Mouse (Mus musculus) frontal cortex, adult (tissue): Measurements from ENCODE around the gene Olfr1373.

Experiments
- ATAC-seq: cut with Nextera tagmentation; 2 replicates; pipeline ENCODE4 v1.9.2; 2017; ENCODE audit warnings: mild to moderate bottlenecking, moderate library complexity, mixed read lengths; ENCODE audit not compliant: low TSS enrichment

Gene Olfr1373

DNA sequence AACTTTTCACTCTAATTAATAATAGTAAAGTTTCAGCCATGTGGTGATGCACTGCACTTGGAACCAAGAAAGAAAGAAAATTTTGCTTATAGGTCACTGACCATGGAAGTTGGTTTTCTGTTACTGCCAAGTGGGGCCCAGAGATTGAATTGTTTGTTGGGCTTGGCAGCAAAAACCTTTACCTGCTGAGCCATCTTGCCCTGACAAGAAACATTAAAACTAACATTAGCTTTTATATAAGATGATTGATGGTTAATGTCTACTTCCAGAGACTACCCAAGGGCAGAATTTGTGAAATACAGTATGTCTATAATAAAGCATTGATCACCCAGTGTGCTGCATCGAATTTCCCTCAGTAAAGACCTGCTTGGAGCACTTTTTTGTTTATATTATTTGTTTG lies 38.9 kb downstream of the Olfr1373 start:
- no peak for ATAC-seq

GRCm38 (mm10) chr11:52106037-52106436 lies 39.3 kb downstream of the Olfr1373 start:
- no peak for ATAC-seq

GRCm38 (mm10) chr11:52105503-52105902 lies 39.8 kb downstream of the Olfr1373 start:
- ATAC-seq = no peak

DNA sequence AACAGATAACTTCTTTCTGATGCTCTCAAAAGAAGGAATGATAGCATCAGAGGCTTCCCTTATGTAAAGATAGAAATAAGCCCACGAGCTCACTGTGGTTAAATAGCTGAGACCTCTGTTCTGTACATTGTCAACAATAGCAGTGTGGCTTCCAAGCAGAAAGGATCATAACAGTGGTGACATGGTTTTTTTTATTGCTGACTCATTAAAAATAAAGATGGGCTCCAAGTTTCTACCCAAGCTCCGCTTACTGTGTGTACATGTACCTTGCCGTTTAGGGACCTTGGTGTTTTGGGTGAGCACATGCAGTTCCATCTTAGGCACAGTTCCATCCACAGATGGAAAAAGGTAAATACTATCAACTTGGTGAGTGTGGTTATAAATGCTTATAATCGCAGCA lies 42.4 kb downstream of the Olfr1373 start:
- no peak for ATAC-seq

DNA sequence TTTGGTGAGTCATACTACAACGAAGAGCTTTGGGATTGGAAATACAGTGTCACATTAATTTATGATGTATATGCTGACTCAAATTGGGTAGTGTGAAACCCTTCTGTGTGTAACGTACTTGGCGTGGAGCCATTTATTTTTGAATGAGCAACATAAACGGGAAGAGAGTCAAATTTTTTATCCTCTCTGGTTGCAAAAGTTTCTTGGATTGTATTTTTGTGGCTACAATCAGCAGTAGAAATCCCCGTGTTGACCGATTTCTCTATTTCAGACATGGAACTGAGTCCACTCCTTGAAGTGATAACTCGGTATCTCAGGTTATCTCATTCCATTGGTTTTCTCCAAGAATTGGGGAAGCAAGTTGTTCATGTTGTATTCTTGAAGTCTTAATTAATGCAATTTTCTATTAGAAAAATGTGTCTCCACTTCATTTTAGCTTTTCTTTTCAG lies 45.5 kb downstream of the Olfr1373 start:
- no peak for ATAC-seq

DNA sequence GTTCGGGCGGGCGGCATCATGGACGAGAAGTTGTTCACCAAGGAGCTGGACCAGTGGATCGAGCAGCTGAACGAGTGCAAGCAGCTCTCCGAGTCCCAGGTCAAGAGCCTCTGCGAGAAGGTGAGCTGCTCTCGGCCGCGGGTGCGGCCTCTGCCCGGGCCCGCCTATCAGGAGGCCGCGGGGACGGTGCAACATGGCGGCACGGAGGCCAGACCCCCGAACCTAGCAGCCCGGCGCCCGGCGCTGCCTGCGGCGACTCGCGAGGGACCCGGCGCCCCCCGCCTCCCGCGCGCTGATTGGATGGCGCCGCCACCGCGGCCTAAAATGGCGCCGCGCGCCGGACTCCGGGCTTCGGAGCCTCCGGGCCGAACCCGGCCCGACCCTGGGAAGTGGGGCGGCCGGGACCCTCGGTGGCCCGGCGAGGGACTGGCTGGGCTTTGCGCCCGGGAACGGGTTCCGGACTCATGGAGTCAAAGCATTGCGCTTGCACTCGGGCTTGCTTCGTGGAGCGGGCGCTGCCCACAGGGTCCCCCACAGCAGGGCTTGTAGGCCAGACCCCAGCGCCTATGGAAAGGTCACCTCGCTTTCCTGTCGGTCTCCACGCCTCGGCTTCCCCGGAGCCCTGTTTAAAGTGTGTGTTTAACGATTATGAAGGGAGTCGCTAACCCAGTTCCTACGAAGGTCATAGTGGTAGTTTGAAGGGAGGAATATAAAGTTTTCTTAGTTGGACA lies 46.1 kb downstream of the Olfr1373 start:
- peak; percentile 40 for ATAC-seq

GRCm38 (mm10) chr11:52098398-52098946 lies 46.9 kb downstream of the Olfr1373 start, which contains the start of gene Ppp2ca:
TSS of gene Ppp2ca (plus strand) at chr11:52098681.
- ATAC-seq = peak; percentile 94

DNA sequence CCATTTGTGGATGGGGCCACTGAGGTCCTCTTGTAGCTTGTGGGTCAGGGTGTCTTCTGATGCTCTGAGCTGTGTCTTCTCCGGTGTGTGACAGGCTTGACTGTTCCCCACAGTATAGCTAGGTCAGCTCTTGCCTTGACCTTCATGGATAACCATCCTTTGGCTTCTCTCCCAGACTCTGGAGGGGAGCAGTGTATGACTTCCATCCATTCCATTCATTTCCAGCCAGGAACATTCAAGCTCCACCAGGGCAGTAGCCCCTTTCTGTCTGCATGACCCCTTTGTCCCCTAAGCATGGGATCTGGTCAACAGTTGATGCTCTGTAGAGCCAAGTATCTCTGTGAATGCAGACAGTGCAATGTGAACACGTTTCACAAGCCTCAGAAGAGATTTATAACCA lies 47.7 kb downstream of the Olfr1373 start:
- no peak for ATAC-seq

DNA sequence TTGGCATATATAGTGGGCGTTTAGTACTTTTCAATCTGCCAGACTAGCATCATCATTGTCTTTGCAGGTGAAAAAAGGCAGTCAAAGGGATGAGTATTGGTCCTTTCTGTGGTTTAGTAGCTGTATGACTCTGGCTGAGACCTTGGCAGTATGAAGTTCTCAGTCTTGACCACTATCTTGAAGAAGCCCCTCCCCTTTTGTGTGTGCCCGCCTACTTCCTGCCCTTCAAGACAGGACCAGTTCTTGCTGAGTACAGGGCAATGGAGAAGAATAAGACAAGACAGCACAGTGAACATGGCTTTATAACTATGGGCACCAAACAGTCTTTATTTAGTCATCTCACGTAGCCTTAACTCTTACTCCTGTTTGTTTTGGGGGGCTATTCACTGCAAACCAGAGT lies 48.3 kb downstream of the Olfr1373 start:
- ATAC-seq = no peak
